Mouse (Mus musculus) T-helper 2 cell (primary cell): ENCODE results near the gene Parvb.

Experiments
- in situ Hi-C: fragments of 300-600 bp; cut with MboI, MseI; formaldehyde crosslinking; loops from one replicate; pipeline ENCODE4 v1.15.1; 2025; ENCODE audit warnings: high pct_unique_total_duplicates

Parvb gene

DNA sequence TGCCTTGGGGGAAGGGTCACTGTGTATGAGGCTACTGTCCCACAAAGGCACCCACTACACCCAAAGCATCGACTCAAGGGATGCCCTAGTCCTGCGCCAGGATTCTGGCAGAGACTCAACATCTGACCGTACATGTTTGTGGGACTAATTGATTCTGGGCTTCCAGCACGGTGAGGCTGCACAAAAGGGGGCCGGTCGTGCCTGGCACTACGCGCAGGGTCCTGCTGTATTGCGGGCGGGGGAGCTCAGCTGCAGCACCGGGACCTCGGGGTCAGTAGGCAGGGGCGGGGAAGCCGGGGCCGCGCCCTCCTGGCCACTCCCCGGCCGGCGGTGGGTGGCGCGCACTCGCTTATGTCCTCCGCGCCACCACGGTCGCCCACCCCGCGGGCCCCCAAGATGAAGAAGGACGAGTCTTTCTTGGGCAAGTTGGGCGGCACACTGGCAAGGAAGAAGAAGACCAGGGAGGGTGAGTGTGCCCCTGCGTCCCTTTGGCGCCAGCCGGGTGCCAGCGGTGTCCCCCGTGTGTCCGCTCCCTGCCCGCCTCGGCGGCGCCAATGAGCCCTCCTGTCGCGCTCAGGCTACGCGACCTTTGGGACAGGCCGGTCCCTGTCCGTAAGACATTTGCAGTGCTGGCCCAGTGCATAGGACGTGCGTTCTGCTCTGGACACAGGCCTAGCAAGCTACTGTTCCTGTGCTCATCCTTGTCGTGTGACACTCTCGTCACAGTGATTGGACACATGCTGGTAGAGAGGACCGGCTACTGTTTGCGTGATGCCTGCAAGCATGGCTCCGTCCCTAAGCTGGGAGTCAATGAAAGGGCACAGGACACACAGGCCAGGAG lies at the start of gene Parvb:
Gene Parvb (plus strand): TSS at position 323 of the 841 bp plus-strand sequence.
- in situ Hi-C loops, result no loop called here

DNA sequence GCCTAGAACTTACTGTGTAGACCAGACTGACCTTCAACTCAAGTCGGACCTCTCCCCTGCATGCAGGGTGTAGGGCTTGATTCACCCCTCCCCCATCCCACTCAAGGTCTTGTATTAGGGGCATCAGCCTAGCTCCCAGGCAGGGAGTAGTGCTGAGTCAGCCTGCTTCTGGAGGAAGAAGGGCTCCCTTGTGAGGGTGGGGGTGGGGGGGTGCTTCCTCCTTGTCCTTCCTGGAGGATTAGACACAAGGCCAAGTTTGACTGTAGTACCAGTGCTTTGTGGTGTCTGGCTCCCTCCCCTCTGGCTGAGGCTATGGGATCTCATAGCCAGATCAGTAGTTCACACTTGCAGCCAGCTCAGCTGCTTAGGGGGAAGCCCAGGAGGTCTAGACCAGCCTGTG lies 47.9 kb upstream of the Parvb start:
- in situ Hi-C loops, result loop anchor here (5.0 kb wide), 1 partner anchor 67 kb away; no protein-coding TSS in a partner anchor

DNA sequence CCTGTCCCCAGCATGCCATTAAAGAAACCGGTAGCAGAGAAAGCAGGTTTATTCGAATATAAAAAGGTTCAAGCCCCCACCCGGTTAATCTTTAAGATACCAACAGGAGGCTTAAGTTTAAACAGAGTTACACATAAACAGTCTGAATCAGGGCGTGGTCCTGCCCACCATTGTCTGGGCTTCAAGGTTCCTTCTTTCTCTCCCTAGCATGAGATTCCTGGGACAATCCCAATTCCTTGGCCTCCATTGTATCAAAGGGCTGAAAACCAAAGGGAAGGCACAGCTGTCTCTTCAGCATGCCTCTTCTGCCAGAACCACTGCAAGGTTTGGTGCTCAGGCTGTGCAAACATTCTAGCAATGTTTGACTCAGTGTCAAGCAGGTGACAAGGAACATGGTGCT lies 45.6 kb upstream of the Parvb start:
- in situ Hi-C loops, result no loop called here

DNA sequence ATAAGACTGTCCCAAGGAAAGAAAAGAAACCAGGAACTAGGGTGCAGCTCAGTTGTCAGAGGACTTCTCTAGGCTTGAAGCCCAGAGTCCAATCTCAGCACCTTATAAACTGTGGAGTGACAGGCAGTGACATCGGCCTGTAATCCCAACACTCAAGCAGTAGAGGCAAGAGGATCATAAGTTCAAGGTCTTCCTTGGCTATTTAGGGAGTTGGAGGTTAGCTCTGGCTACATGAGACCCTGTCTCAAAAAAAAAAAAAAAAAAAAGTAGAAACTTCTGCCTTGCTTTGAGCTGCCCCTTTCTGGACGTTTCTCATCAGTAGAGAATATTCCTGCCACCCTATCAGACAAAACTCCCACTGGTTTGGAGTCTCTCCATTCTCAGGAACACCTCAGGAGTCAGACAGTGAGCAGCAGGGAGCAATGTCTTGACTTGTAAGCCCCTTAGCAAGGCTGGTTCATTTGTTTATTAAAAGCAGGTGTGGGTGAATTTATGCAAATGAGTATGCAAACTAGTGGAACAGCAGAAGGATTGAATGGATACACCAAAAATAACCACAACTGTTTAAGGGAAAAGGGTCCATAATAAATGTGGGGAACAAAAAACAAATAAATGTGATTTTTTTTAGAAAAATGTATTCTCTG lies 42.8 kb upstream of the Parvb start:
- in situ Hi-C loops, result no loop called here

DNA sequence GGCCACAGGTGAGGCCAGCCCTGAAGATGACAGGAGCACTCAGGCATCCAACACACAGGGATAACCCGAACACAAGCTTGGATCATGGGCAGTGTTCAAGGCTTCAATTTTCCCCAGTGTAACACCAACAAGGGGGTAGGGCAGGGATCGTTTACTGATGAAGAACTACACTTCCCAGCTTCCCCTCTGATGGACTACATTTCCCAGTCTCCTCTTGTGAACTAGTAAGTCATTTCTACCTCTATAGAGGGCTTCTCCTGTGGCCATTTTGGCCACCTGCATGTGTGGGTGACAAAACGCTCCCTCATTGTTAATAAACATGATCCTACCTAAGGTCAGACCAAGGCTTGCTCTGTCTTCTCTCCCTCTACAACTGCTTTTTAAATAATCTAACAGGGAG lies 42.0 kb upstream of the Parvb start:
- in situ Hi-C loops, result no loop called here

DNA sequence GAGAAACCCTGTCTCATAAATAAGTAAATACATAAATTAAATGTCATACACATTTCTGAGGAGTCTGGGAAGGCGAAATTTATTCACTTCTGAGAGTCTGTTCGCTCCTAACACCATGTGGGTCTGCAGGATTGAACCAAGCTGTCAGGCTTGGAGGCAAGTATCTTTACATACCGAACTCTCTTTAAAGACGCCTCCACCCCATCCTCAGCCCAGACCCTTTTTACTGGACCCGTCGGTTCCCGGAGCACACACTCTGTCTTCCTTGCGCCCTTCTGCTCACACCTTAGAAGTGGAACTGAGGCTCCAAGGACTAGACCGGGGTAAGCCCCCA lies 40.2 kb upstream of the Parvb start:
- in situ Hi-C loops, result no loop called here

DNA sequence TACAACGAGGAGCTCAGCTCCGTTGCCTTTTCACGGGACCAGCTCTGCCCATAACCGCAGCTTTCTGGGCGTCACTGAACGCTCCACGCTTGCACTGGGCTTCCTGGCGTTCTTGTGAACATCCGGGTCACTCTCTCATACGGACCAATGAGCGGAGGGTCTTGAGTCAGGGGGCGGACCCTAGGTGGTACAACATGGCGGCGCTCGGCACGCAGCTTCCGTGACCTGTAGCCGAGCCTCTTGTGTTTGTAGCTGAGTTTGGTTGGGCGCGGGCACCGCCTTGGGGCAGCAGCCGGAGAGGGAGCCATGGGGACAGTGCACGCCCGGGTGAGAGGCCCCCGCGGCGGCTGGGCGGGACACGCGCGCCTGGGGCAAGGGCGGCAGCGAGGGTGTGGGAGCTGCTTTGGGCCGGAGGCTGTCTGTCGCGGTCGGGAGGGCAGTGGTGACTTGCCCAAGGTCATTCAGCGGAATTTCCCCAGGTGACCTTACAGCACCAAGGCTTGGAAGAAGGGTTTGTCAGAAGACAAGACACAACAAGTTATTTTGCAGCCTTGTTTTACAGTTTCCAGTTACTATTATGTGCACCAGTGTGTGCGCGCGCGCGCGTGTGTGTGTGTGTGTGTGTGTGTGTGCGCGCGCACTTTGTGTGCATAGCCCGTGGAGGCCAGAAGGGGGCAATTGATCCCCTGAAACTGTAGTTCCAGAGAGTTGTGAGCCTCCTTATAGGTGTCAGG lies 39.6 kb upstream of the Parvb start, which contains the start of gene Samm50:
Gene Samm50 (plus strand): TSS at position 184 of the 734 bp plus-strand sequence.
- in situ Hi-C loops, result no loop called here

DNA sequence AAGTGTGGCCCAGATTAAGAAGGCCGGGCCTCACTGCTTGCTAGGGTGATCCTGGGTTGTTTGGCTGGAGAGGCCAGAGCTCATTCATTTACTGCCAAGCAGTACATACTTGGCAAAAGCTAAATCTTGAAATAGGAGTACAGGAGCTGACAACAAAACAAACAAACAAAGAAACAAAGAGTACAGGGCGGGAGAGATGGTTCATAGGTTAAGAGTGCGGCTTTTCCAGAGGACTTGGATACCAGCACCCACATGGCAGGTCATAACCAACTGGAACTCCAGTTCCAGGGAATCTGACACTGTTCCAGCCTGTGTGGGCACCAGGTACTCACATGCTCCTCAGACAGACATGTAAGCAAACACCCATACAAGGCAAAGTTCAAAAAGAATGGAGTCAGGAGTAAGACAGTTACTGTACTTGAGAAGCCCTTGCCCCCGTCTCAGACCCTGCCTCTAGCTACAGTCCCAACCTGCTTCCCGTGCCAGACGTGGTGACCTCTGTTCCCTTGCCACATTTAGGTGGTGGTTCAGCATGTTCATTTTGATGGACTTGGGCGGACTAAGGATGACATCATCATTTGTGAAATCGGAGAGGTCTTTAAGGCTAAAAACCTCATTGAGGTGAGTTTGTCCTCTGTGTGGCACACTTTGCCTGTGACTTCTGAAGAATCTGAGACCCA lies 35.2 kb upstream of the Parvb start:
- in situ Hi-C loops, result no loop called here

DNA sequence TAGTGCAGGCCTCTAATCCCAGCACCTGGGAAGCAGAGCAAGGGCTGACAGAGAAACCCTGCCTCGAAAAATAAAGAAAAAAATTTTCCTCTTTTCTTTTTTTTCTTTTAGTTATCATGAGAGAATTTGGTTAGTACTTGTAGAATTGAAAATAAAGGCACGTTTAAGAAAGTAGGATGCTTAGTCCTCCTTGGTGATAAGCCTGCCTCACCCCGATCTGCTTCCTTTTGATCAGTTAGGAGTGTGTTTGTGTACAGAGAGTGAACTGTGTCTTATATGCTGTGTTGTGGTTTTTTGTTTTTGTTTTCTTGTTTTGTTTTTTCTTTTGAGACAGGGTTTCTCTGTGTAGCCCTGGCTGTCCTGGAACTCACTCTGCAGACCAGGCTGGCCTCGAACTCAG lies 24.5 kb upstream of the Parvb start:
- in situ Hi-C loops, result no loop called here

DNA sequence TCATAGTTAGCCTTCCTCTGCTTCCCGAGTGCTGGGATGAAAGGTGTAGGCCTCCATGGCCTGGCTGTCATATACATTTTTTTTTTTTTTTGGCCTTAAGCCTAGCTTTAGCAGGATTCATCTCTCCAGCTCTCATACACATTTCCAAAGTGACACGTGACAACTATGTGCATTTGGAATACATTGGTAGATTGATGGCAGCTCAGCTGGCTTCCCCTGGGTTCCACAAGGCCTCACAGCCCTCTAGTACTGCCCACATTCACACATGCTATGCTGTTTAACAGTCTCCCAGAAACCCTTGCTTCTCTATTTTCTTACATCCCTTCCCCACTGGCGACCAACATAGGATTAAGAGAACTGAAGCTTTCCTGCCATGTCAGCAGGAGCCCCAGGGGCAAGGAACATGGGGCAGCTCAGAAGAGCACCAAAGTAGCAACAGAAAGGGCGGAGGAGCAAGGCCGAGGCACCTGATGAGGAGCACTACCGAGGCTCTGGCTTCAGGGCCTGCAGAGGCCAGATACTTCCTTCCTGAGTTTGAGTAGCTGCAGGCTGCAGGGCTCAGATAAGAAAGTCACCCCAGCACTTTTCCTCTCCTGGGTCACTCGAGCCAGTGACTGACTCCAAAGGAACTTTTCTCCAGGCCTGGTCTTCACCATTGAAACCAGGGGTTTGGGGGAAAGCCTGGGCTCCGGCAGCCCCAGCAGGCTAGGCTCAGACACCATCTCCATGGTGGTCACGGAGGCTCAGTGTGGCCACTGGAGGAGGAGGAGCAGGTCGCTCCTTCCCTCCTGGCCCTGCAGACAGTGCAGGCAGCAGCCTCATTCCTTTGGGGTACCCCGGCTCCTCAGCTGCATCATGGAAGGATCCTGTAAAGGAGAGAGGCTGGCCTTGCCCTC lies 22.1 kb upstream of the Parvb start:
- in situ Hi-C loops, result no loop called here

DNA sequence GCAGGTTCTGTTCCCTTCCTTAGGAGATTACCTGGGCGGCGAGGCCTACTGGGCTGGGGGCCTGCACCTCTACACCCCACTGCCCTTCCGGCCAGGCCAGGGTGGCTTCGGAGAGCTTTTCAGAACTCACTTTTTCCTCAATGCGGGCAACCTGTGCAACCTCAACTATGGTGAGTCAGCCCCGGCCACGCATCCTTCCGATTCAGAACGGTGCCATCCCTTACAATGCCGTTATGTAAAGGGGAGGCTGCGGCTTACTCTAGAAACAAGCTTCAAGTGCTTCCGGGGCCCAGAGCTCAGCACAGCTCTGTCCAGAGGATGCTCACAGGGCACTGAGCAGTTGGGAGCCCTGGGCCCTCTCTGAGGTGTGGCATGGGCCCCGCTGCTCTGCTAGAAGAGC lies 21.4 kb upstream of the Parvb start:
- in situ Hi-C loops, result no loop called here

DNA sequence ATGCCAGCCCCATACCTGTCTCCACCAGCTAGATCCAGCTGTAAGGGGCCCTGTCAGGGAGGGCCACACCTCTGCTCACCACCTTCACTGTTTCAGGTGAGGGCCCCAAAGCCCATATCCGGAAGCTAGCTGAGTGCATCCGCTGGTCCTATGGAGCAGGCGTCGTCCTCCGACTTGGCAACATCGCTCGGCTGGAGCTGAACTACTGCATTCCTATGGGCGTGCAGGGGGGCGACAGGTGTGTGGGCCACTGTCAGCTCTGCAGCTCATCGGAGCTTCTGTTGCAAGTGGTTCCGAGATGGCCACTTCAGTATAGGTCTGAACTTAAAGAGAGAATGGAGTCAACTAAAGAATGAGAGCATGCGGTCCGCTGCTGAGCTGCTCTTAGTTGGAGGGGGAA lies 20.9 kb upstream of the Parvb start:
- in situ Hi-C loops, result no loop called here

DNA sequence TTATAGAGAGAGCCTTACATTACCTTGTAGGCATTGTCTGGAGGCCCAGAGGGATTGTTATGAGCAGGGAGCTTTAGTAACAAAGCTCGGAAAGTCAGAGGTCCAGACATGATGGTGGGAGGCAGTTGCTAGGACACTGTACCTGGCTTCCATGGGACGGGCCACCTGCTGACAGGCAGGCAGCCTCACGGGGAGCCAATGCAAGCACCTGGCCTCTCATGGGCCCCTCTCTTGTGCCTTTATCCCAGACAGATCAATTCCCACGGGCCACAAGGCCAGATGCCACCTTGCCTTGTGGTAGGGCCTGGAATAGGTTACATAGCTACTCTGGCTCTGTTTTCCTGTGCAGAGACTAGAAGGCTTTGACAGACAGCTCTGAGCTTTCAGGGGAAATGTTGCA lies 20.3 kb upstream of the Parvb start:
- in situ Hi-C loops, result no loop called here

DNA sequence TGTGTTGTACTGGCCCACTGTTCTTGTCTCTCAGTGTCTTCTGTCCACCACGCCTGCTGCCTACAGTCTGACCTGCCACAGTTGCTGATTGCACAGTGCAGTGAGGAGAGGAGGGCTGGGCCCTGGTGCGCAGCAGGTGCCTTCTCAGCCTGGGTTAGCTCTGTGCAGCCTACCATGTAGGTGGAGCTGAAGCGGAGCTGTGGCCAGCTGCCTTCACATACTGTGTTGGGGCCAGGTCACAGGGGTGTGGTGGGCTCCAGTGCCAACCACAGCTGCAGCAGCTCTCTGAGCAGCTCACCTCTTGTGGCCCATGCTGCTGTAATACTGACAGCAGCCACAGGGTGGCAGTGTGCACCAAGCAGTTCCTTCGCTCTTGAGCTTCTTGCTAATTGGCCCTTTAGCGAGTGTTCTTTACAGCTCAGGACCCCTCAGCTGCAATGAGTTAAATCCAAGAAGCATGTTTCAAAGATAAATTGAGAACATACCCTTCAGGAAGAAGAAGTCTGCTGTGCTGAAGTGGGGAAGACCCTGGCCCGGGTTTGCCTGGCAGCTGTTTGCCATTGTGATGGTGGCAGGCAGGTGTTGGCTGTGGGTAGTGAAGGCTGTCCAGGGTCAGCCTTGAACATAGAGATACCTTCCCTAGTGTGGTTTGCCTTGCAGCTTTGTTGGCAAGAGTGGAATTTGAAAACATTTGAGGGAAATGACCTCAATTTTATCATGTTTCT lies 19.6 kb upstream of the Parvb start:
- in situ Hi-C loops, result no loop called here

DNA sequence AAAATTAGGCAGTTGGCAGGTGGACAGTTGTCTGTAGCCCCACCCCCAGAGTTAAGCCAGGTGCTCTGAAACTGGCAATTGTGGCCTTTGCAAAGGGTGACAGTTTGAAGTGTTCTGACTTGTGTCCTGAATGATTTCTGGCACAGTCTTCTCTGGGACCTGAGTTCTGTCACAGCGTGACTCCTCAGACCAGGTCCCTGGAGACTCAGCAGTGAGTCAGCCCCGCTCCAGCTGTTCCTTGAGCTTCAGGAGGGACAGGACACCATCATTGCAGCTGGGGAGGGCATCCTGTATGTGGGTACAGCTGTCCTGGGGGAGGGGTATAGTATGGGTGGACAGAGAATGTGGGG lies 19.1 kb upstream of the Parvb start:
- in situ Hi-C loops, result no loop called here

DNA sequence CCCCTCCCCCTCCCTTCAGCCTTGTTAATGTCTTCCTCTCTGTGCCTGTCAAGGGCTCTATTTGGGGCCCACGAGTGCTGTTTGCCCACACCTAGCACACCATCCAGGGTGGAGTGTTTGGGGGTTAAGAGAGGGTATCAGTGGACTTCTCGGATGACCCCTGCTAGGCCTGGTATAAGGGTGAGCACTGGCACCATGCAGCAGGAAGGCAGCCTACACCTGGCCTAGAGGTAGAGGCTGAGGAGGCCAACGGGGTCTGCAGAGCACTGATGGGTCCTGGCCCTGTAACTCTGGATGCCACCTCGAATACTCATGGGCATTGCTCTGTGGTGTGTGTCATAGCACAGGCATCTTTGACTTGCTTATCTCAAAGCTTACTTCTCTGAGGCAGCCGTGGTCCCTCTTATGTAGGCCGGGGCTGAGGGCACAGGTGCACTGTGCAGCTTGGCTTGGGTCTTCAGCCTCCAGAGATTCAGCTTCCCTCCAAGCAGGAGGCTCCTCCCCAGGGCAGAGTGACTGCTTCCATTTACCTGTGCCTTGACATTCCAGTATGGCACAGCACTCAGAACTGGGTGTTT lies 18.6 kb upstream of the Parvb start:
- in situ Hi-C loops, result no loop called here

DNA sequence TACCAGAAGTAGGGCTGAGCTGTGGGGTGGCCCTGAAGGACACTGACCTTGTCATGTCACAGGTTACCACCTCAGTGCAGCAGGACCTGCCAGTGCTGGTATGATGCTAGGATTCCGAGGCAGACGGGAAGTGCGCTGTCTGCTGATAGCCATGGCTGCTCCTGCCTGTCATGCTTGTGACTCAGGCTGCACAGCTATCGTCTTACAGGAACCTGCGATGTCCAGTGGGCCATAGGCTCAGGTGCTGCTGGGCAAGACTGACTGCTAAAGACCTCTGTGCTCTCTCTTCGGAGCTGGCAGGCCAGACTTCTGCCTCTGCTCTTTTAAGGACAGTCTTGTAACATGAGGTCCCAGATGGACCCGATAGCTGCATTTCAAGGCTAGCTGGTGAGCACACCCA lies 17.4 kb upstream of the Parvb start:
- in situ Hi-C loops, result no loop called here

DNA sequence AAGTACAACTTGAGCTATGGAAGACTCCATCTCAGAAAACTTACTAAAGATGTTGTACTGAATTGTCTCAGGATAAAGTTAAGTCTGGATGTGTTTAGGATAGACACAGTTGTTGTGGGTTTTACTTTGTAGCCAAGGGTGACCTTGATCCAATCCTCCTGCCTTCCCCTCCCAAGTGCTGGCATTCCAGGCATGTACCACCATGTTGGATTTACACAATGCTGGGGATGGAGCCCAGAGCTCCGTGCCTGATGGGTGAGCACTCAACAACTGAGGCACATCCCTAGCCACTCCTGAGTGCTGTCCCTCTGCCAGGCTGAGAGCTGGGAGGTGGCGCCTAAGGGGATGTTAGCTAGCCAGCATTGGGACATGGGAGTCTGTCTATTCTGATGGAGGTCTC lies 16.6 kb upstream of the Parvb start:
- in situ Hi-C loops, result no loop called here

DNA sequence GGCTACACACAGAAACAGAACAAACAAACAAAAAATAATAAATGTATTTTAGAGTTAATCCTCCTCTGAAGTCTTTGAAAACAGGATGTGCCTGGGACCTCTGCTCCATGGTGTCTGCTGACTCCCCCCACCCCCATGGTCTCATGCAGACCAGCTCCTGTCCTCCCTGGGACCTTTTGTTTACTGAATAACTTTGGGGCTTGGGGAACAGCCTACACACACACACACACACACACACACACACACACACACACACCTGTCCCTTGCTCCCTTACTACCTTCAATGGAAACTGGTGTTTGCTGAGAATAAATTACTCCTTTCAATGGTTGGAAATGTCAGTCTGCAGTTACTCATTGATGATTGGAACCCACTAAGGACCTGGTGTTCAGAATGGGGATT lies 15.8 kb upstream of the Parvb start:
- in situ Hi-C loops, result no loop called here

DNA sequence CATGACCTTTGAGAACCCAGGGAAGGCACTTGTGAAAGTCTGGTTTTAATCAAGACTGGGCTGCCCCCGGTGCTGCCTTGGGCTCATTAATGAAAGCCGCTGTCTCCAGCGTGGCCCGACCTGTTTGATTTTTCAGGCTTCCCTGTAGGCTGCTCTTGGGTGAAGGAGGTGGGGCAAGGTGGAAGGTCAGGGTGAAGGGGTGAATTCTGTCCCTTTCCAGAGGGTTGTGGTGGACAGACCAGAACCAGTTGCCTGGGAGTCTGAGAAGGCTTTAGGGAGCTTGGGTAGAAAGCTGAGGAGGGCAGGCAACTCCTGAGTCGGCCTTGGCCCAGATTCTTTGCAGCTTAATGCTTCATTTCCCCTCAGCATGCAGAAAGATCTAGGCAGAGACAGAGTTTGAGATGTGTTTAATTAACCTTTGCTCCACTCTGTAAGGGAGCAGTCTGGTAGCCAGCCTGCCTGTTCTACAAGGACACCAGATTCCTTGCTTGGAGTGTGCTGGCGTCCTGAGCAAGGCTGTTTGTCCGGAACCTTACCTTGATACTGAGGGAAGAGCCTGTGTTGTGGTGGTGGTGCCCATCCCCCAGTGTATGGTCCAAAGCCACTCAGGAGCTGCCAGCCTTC lies 15.3 kb upstream of the Parvb start:
- in situ Hi-C loops, result no loop called here
